Mouse (Mus musculus) B cell, adult 2 months (primary cell): ENCODE data around the gene Slc40a1.

Experiments used
- DNase-seq, 2 experiments: peaks; one replicate each; pipeline ENCODE4 v3.0.0; 2022

Slc40a1 gene

DNA sequence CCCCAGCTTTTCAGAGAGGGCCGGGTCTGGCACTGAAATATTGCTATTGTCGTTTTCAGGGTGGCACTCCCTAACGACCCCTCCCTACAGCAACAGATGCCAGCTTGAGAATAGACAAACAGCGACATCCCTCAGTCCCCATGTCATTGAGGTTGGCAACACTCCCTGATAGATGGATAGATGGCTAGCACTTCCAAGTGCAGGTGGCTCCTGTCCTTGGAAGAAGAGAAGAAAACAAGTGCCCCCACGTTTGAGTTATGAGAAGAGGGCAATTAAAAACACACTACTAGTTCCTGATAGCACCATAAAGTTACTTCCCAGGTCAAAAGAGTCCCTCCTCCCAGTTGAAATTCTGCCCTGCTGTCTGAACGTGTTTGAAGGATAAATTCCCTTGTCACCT lies 44.2 kb downstream of the Slc40a1 start:
- no peak for DNase-seq

DNA sequence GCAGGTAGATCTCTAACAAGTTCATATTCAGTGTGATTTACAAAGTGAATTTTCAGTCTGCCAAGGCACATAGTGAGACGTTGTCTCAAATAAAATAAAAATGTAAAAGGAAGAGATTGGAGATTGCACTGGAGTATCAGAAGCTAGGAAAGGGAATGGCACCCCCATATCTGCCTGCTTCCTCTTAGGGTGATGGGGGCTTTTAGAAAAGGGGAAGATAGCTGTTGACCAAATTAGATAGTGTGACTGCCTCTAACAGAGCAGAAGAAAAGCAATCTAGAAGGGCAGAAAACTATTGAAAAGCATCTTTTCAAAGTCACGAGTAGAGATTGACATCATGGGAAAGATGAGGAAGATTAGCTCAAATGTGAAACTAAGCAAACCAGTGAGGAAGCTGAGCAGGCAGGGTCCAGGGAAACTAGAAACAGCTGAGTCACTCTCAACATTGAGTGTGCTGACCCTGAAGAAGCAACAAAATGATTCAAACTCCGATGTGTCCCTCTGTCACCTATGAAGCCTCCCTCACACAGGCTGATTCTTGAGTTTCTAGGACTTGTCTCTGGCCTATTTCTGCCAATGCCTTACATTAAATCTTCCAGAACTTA lies 45.0 kb downstream of the Slc40a1 start:
- DNase-seq, result no peak

- DNase-seq, result no peak
Observed at GRCm38 (mm10) chr1:45877463-45877862, 48.9 kb downstream of the Slc40a1 start.

GRCm38 (mm10) chr1:45876450-45877198 lies 49.7 kb downstream of the Slc40a1 start:
- DNase-seq, result no peak

DNA sequence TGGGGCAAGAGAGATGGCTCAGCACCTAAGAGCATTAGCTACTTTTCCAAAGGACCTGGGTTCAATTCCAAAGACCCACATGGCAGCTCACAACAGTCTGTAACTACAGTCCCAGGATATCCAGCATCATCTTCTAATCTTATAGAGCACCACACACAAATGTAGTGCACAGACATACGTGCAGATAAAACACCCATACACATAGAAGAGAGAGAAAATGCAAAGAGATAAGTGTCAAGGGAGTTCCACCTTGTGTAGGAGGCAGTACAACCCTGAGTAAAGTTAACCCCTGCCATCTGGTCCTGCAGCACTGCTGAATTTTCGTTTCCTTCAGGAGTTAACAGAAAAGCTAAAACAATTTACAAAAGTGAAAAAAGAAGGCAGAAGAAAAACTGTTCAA lies 50.7 kb downstream of the Slc40a1 start:
- DNase-seq, result no peak

- no peak for DNase-seq
Observed at GRCm38 (mm10) chr1:45873250-45873649, 53.1 kb downstream of the Slc40a1 start.

DNA sequence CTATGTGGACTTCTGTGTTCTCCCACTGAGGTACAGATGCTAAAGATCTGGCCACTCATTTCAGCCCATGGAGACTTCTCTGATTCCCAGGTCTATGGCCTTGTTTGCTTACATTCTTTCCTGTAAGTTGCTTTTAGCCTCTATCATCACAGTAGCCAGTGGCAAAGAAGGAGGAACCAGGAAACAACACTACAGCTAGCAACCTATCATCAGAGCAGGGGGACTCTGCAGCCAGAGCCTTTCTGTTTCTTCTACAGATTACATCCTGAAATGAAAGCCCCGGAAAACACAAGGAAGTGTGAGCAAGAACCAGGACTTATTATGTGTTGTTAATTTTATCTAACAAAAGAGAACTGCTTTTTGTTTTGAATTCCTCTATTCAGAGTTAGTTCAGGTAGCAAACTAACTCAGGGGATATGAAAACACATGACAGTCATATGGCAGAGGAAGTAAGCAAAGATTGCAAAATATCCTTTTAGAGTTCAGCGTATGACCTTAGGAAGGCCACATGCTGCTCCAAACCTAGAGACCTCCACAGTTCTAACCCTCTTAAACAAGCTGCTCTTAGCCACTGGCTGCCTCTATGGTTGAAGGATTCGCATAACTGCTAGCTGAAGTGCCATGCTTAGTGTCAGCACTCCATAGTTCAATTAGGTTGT lies 57.7 kb downstream of the Slc40a1 start:
- DNase-seq, result no peak

DNA sequence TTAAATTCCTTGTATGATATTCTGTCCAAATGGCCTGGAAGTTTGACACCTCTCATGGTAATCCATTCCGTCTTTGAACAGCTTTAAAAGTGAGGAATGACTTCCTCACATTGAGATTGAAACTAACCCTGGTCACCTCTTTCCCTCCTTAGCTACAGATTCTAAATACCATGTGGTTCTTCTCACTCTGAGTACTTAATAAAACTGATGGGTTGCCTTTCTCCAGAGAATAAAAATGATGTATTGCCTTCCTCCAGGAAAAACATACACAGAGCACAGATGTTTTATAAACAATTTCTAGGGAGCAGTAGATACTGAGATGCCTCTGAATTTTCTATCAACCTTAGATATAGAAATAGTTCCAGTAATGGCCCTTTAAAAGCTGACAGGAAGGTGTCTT lies 58.3 kb downstream of the Slc40a1 start:
- no peak for DNase-seq

DNA sequence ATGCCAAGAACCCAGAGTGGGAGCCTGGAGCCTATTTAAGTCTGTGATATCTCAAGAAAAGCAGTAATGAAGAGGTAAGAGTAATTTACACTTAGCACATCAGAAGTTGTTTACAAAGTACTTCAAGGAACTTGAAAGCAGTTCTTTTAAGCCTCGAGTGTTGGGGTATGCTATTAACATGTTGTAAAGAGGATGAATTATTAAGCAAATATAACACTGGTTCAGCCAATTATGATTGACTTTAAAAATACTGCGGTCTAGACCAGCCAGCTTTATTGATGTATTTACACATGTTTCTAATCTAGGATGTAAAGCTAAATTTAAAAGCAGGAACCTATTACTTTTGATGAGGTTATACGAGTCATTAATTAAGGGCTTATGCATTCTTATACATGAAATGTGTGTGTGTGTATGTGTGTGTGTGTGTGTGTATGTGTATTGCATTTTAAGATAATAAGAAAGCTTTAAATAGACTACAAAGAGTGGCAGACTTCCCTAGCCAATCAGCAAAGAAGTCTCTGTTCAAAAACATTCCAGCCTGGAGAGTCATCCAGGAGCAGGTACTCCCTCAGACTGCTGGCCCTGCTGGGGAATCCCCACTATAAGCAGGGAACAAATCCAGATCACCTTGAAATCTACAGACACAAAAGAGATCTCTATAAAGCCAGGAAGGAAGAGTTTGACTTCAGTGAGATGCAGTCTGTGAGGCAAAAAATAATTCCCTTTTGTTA lies 59.9 kb downstream of the Slc40a1 start:
- no peak for DNase-seq

GRCm38 (mm10) chr1:45865727-45866126 lies 60.6 kb downstream of the Slc40a1 start:
- DNase-seq, result no peak

DNA sequence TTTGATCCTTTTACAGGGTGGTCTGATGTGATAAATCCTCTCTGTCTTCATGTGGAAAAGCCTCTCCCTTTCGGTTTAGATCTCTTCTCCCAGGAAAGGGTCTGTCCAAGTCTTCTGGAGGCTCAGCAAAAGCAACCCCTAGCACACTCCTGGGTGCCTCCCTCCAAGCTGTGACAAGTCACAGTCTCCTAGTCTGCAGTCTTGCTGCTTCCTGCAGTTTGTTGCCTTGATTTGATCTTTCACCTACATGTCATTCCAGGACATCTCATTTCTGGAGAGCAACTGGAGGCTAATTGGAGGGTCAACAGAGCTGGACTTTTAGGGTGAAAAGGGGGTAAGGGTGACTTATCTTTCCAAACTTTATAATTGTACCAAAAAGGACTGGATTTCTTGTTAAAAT lies 61.0 kb downstream of the Slc40a1 start:
- no peak for DNase-seq

GRCm38 (mm10) chr1:45864564-45865014 lies 61.7 kb downstream of the Slc40a1 start:
- no peak for DNase-seq

- no peak for DNase-seq
Observed at GRCm38 (mm10) chr1:45863641-45864040, 62.7 kb downstream of the Slc40a1 start.

GRCm38 (mm10) chr1:45861162-45861561 lies 65.2 kb downstream of the Slc40a1 start:
- DNase-seq, result no peak

DNA sequence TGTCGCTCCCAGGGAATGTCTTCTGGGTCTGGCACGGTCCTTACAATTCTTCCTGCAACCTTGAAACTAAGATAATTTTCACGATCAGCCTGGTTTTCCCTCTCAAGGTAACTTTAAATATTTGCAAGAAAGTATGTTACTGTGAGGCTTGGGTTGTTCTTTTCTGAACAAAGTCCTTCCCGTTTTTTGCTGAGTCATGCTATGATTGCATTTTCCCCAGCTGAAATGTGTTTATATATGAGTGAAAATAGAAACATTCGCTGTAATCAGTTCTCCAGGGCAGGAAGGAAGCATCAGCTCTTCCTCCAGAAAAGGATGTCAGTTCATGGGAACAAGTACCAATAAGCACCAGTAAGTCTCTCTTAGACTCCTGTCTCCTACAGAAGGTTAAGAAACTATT lies 66.0 kb downstream of the Slc40a1 start:
- DNase-seq, result no peak
